Mouse (Mus musculus): ENCODE data around the gene Angptl1. TPM values are rescaled to one million over a fixed set of nuclear protein-coding genes. Genes with fewer than 3 reads are reported as not detected.

Angptl1 gene
- 1.3 and 2.3 TPM in 2 replicates for polyA plus RNA-seq (2016; fragmentation: Nextera tagmentation; extraction: Ambion mirVana)

DNA sequence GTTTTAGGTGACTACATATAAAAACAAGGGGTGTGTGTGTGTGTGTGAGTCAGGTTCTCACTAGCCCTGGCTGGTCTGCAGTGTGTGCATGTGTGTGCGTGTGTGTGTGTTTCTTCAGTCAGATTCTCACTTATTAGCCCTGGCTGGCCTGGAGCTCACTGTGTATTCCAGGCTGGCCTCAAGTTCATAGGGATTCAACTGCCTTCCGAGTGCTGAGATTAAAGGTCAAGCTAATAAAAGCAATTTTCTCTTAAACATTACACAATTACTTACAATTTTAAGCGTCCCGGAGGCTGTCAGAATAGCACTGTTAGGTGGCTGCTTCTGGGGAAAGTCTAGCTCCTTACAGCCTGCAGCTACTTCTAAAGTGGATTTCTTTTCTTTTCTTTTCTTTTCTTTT, at the start of gene Angptl1:
Gene Angptl1, plus strand, starts transcription at position 386 of the 400 bp plus-strand sequence.
- ATAC-seq (ENCODE audit: low FRiP score, low read depth): no peak
- Histone ChIP-seq H3K27me3 (no peaks in the 10 kb centered on the region), H3K36me3 (no peaks in the 10 kb centered on the region), H3K4me1 (peaks cover 16% of the 10 kb centered on the region), H3K27ac (replicated peaks) (peak within 1 kb of the TSS; percentile 42; the same call in 1 of the 2 replicates), H3K4me2 (replicated peaks) (peak within 1 kb of the TSS; percentile 15; the same call in 1 of the 2 replicates), H3K9me3 (no peaks in the 10 kb centered on the region), H3K4me3 (no peak within 1 kb of the TSS), H3K9ac (replicated peaks) (0 out of 2 replicates have a peak within 1 kb of the TSS, but pooled peaks have one; percentile 11)
- WGBS: 53% methylated on average over 4 of the region's 4 CpGs

DNA sequence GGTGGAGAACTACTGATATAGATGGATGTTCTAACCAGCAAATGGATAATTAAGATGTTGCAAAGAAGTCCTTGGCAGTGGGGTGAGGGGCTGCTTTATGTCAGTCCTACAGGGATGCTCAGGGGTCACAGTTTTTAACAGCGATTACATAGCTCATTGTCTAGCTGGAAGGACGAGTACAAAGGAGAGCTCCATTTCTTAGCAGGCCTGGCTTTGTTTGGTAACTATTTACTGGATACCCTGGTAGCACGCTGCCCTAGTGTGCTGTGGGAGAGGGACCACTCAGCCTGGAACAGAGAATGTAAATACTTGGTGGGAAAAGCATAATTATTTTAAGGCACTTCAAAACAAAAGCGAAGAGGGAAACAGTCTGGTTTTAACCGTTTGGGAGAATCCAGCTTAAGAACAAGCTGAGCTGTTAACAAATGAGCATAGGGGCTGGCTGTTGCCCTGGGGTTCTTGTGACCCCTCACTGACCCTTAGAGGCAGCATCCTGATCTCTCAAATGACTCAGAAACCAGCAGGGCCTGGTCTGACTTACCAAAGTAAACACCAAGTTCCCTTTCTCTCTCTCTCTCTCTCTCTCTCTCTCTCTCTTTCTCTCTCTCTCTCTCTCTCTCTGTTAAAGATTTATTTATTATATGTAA, 48.4 kb upstream of the Angptl1 start:
- Histone ChIP-seq H3K4me2 (replicated peaks) (no peak overlapping the region), H3K9ac (replicated peaks) (no peak overlapping the region), H3K4me1 (peaks cover 16% of the 10 kb centered on the region), H3K9me3 (no peaks in the 10 kb centered on the region), H3K27ac (replicated peaks) (no peak overlapping the region), H3K36me3 (no peaks in the 10 kb centered on the region), H3K27me3 (peaks cover 57% of the 10 kb centered on the region), H3K4me3 (no peak overlapping the region)
- ATAC-seq (ENCODE audit: low FRiP score, low read depth): 0 out of 2 replicates have a peak, but pooled peaks have one; percentile 69
- 2% methylated on average over 5 of the region's 5 CpGs for WGBS

- Histone ChIP-seq H3K9ac (replicated peaks) (no peak overlapping the region), H3K4me2 (replicated peaks) (no peak overlapping the region), H3K9me3 (no peaks in the 10 kb centered on the region), H3K4me3 (no peak overlapping the region), H3K27ac (replicated peaks) (no peak overlapping the region), H3K4me1 (no peaks in the 10 kb centered on the region), H3K36me3 (no peaks in the 10 kb centered on the region), H3K27me3 (peaks cover 29% of the 10 kb centered on the region)
- ATAC-seq (ENCODE audit: low FRiP score, low read depth): no peak
- 70% methylated on average over 9 of the region's 9 CpGs for WGBS
These were observed 42.1 kb upstream of the Angptl1 start for GRCm38 (mm10) chr1:156796251-156796650.

DNA sequence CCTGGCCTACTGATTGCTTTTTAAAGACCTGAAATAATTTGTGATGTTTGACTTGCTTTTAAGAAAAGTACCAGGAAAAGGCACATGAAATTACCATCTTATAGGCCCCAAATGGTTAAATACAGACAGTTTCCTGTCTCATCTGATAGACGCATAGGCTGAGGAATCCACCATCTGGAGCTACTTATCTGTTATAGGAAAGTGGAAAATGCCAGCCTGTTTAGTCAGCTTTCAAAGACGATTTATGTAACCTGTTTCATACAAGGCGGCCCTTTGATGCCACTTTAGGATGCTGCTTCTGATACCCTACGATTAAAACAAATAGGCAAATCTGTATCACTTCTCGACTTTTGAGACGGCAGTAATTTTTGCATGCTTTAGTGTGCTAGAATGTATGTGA, 37.1 kb upstream of the Angptl1 start:
- Histone ChIP-seq H3K9me3 (no peaks in the 10 kb centered on the region), H3K4me2 (replicated peaks) (no peak overlapping the region), H3K4me3 (no peak overlapping the region), H3K4me1 (no peaks in the 10 kb centered on the region), H3K27ac (replicated peaks) (no peak overlapping the region), H3K9ac (replicated peaks) (no peak overlapping the region), H3K36me3 (no peaks in the 10 kb centered on the region), H3K27me3 (no peaks in the 10 kb centered on the region)
- ATAC-seq (ENCODE audit: low FRiP score, low read depth): no peak
- 85% methylated on average over 6 of the region's 6 CpGs for WGBS

DNA sequence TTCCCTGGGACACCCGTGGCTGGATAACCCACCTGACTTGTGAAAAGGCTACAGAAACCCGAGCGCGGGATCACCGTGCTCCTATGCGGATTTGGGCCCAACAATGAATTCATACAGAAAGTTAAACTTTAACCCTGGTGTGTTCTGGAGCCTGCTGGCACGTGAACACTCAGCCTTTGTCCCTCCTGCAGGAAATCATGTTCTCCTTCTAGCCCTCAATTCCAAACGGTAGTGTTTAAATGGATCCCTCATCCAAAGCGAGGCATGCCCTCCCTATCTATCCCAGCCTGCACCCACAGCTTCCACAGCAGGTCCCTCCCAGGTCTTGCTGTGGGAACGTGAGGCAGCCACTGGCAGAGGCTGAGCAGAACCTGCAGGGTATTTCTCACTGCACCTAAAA, 30.0 kb upstream of the Angptl1 start:
- no peaks in the 10 kb centered on the region for H3K27me3 ChIP-seq

DNA sequence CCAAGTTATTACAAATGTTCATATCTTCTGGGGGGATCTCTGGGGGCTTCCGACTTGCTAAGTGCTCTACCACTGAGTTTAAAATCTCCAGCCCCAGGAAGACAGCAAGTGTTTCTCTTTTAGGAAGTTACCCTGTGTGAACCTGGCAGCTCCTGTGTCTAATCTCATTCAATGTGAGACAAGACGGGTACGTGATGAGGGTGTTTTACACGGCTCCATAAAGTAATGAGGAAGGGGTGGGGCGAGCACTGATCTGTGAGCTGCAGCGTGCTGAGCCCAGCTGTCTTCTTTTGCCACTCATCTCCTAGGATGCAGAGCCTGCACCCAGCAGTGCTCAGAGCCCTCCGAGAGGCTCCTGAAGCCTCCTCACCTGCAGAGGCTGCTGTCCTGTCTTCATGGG, 26.4 kb upstream of the Angptl1 start:
- no peak overlapping the region for H3K4me2 ChIP-seq (replicated peaks)

More for the DNA sequence above, 30.0 kb upstream of the Angptl1 start:
- Histone ChIP-seq H3K27ac (replicated peaks) (no peak overlapping the region), H3K4me3 (no peak overlapping the region), H3K9me3 (no peaks in the 10 kb centered on the region), H3K4me1 (no peaks in the 10 kb centered on the region), H3K4me2 (replicated peaks) (no peak overlapping the region), H3K36me3 (peaks cover 18% of the 10 kb centered on the region; the same call in 1 of the 2 replicates), H3K9ac (replicated peaks) (no peak overlapping the region)
- ATAC-seq (ENCODE audit: low FRiP score, low read depth): no peak
- 71% methylated on average over 10 of the region's 10 CpGs for WGBS

DNA sequence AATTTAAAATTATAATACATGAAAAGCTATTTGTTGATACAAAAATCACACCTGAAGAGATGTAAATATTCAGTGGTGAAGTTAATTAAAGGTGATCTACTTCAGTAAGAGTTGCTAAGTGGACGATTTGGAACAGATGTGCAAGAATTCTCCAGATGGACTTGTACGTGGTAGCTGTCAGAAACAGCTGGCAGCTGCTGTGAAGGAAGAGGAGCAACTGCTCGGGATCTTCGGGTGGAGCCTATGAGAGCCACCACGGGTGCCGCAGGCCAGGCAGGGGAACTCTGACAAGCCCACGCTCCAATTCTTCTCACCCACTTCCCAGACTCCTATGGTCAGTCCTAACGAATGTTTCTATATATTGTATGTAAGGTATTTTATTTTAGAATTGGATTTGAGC, 25.6 kb upstream of the Angptl1 start:
- Histone ChIP-seq H3K4me2 (replicated peaks) (no peak overlapping the region), H3K27me3 (no peaks in the 10 kb centered on the region), H3K9ac (replicated peaks) (no peak overlapping the region), H3K27ac (replicated peaks) (no peak overlapping the region), H3K36me3 (peaks cover 38% of the 10 kb centered on the region), H3K4me1 (no peaks in the 10 kb centered on the region), H3K9me3 (no peaks in the 10 kb centered on the region), H3K4me3 (no peak overlapping the region)
- ATAC-seq (ENCODE audit: low FRiP score, low read depth): no peak
- 84% methylated on average over 8 of the region's 8 CpGs for WGBS

More for the DNA sequence above, 26.4 kb upstream of the Angptl1 start:
- no peak overlapping the region for H3K9ac ChIP-seq (replicated peaks)
- no peak overlapping the region for H3K4me3 ChIP-seq
- peaks cover 30% of the 10 kb centered on the region for H3K36me3 ChIP-seq
- H3K27me3 ChIP-seq: no peaks in the 10 kb centered on the region
- no peak overlapping the region for H3K27ac ChIP-seq (replicated peaks)
- no peaks in the 10 kb centered on the region for H3K4me1 ChIP-seq
- WGBS: 85% methylated on average over 7 of the region's 7 CpGs
- ATAC-seq (ENCODE audit: low FRiP score, low read depth): no peak
- H3K9me3 ChIP-seq: no peaks in the 10 kb centered on the region

GRCm38 (mm10) chr1:156813485-156813884, 24.9 kb upstream of the Angptl1 start:
- H3K9ac ChIP-seq (replicated peaks): no peak overlapping the region
- 70% methylated on average over 6 of the region's 6 CpGs for WGBS
- no peaks in the 10 kb centered on the region for H3K4me1 ChIP-seq
- H3K36me3 ChIP-seq: peaks cover 42% of the 10 kb centered on the region
- H3K4me2 ChIP-seq (replicated peaks): no peak overlapping the region
- H3K27me3 ChIP-seq: no peaks in the 10 kb centered on the region
- H3K4me3 ChIP-seq: no peak overlapping the region
- H3K27ac ChIP-seq (replicated peaks): no peak overlapping the region
- ATAC-seq (ENCODE audit: low FRiP score, low read depth): no peak
- H3K9me3 ChIP-seq: no peaks in the 10 kb centered on the region

DNA sequence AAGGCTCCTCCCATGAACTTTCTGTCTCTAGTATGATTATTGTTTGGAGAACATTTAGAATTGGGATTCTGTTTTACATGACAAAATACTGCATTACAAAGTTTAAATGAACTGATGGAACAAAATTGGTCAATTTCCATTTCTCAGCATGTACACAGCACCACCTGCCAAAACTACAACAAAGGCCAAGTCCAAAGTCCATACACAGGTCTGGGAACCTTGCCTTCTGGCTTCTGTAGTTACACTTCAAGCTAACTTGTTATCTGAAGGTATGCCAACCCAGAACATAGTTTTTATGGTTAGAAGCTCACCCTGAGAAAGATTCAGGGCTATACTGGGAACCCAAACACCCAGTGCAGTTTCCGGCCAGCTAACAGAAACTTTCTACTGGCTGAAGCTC, 19.1 kb upstream of the Angptl1 start:
- Histone ChIP-seq H3K9me3 (no peaks in the 10 kb centered on the region), H3K27ac (replicated peaks) (no peak overlapping the region), H3K9ac (replicated peaks) (no peak overlapping the region), H3K27me3 (no peaks in the 10 kb centered on the region), H3K36me3 (peaks cover 44% of the 10 kb centered on the region), H3K4me1 (no peaks in the 10 kb centered on the region), H3K4me2 (replicated peaks) (no peak overlapping the region), H3K4me3 (no peak overlapping the region)
- 100% methylated on average over 1 of the region's 1 CpGs for WGBS
- no peak for ATAC-seq (ENCODE audit: low FRiP score, low read depth)

GRCm38 (mm10) chr1:156838695-156839094, 333 bp downstream of the Angptl1 start:
- Histone ChIP-seq H3K4me1 (peaks cover 16% of the 10 kb centered on the region), H3K27me3 (no peaks in the 10 kb centered on the region), H3K27ac (replicated peaks) (0 out of 2 replicates have a peak overlapping the region, but pooled peaks have one; percentile 42), H3K9me3 (no peaks in the 10 kb centered on the region), H3K9ac (replicated peaks) (0 out of 2 replicates have a peak overlapping the region, but pooled peaks have one; percentile 11), H3K36me3 (no peaks in the 10 kb centered on the region), H3K4me2 (replicated peaks) (peak overlapping the region; percentile 15; the same call in 1 of the 2 replicates), H3K4me3 (no peak overlapping the region)
- peak; percentile 75 for ATAC-seq (ENCODE audit: low FRiP score, low read depth)
- 12% methylated on average over 6 of the region's 6 CpGs for WGBS

GRCm38 (mm10) chr1:156841625-156842339, 3.4 kb downstream of the Angptl1 start:
- no peak overlapping the region for H3K27ac ChIP-seq (replicated peaks)
- no peak for ATAC-seq (ENCODE audit: low FRiP score, low read depth)
- H3K4me2 ChIP-seq (replicated peaks): no peak overlapping the region
- no peaks in the 10 kb centered on the region for H3K36me3 ChIP-seq
- H3K4me3 ChIP-seq: no peak overlapping the region
- no peaks in the 10 kb centered on the region for H3K27me3 ChIP-seq
- H3K9ac ChIP-seq (replicated peaks): no peak overlapping the region
- no peaks in the 10 kb centered on the region for H3K9me3 ChIP-seq
- 90% methylated on average over 11 of the region's 11 CpGs for WGBS
- H3K4me1 ChIP-seq: peaks cover 16% of the 10 kb centered on the region

DNA sequence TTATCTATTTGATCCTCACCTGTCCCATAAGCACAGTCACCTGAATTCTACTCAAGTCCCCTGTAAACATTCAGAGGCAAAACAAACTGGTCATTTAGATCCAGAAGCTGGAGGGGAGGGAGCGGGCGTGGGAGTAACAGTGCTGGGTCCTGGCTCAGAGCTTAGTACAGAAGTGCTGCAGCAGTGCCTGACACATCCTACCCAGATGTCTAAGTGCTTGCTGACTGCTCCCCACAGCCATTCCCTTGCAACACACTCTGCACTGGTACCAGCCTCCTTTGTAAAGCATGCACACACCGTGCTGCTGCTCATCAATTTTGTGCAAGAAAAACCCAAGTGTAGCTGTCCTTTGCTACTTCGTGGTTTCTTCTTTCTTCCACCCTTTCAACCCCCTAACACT, 8.7 kb downstream of the Angptl1 start:
- Histone ChIP-seq H3K4me3 (no peak overlapping the region), H3K4me1 (no peaks in the 10 kb centered on the region), H3K9me3 (no peaks in the 10 kb centered on the region), H3K27me3 (no peaks in the 10 kb centered on the region), H3K9ac (replicated peaks) (no peak overlapping the region), H3K36me3 (no peaks in the 10 kb centered on the region), H3K4me2 (replicated peaks) (no peak overlapping the region), H3K27ac (replicated peaks) (no peak overlapping the region)
- no peak for ATAC-seq (ENCODE audit: low FRiP score, low read depth)
- 85% methylated on average over 4 of the region's 4 CpGs for WGBS

All from midbrain, embryonic 12.5 days (tissue).